Comparison of ENCODE assay signal across 16 mouse cellular contexts in the genomic region with DNA sequence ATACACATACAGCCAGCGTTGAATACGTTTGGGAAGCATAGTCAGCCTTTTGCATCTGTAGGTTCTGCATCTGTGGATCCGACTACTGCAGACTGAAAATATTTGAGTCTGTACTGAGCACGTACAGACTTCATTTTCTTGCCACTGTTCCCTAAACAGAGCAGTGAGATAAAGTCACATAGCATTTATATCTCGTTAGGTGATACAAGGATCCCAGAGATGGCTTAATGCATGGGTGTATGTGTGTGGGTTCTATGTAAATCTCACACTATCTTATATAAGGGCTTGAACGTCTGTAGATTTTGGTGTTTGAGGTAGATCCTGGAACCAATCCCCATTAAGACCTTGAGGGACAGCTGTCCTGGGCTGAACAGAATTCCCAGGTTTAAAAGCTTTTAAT. TPM values are rescaled to one million over a fixed set of nuclear protein-coding genes. Genes with fewer than 3 reads are reported as not detected.
DNase-seq lines count a peak whose midpoint lies in the region; ATAC-seq and TF ChIP-seq lines count a peak whose summit lies in the region.
"Had no signal": no experiment of that assay in that cellular context is flagged by ENCODE, and none has a peak within 500 bp of the region (broad histone marks: within the 10 kb centered on the region; RNA-seq: fewer than 3 reads in every experiment).

No protein-coding gene starts in this region.

- no peak for TF ChIP-seq CTCF in midbrain, postnatal 0 days (IDR thresholded peaks at IDR 0.05)

- no peak for DNase-seq in forebrain, embryonic 14.5 days (ENCODE audit: low spot score)
- no peak for DNase-seq in midbrain, embryonic 10.5 days (ENCODE audit: low spot score)
- no peak for DNase-seq in midbrain, postnatal 0 days (ENCODE audit: low spot score)
- DNase-seq in hindbrain, embryonic 14.5 days (ENCODE audit: low spot score), result no peak
- DNase-seq in retina, postnatal 1 day, result no peak
- no peak for DNase-seq in cerebellum, adult 8-10 months
- DNase-seq: gastrocnemius, postnatal 10 days; heart, adult 18-20 months; kidney, adult 9 months; kidney, postnatal 4 days; liver, embryonic 13.5 days; thymus, postnatal 36 days had no signal

- ATAC-seq in forebrain, embryonic 15.5 days (replicated peaks), result no peak
- ATAC-seq in forebrain, embryonic 14.5 days, result no peak
- no peak for ATAC-seq in midbrain, postnatal 0 days (ENCODE audit: low FRiP score)
- no peak for ATAC-seq in hindbrain, embryonic 14.5 days (ENCODE audit: low FRiP score)
- no peak for ATAC-seq in neural tube, embryonic 14.5 days (ENCODE audit: low read depth)

- H3K4me3 ChIP-seq in forebrain, embryonic 15.5 days, result no peak overlapping the region
- no peak overlapping the region for H3K4me3 ChIP-seq in forebrain, embryonic 14.5 days (ENCODE audit: low read depth, low read length)
- H3K4me3 ChIP-seq in midbrain, embryonic 10.5 days, result no peak overlapping the region
- no peak overlapping the region for H3K4me3 ChIP-seq in midbrain, postnatal 0 days (ENCODE audit: low read depth, low read length)
- H3K4me3 ChIP-seq in hindbrain, embryonic 14.5 days (replicated peaks; ENCODE audit: low read length), result no peak overlapping the region
- H3K4me3 ChIP-seq in neural tube, embryonic 14.5 days (ENCODE audit: low read depth, low read length), result no peak overlapping the region
- H3K4me3 ChIP-seq: heart, embryonic 15.5 days; liver, embryonic 13.5 days; lung, embryonic 15.5 days had no signal

- 77% methylated on average over 6 of the region's 6 CpGs for WGBS in forebrain, embryonic 15.5 days
- WGBS in forebrain, embryonic 14.5 days, result 83% methylated on average over 6 of the region's 6 CpGs
- 87% methylated on average over 6 of the region's 6 CpGs for WGBS in midbrain, embryonic 10.5 days
- 73% methylated on average over 6 of the region's 6 CpGs for WGBS in midbrain, postnatal 0 days
- WGBS in hindbrain, embryonic 14.5 days, result 71% methylated on average over 6 of the region's 6 CpGs
- 59% methylated on average over 6 of the region's 6 CpGs for WGBS in neural tube, embryonic 14.5 days

- peaks cover 24% of the 10 kb centered on the region for H3K4me1 ChIP-seq in forebrain, embryonic 15.5 days
- peaks cover 17% of the 10 kb centered on the region for H3K4me1 ChIP-seq in forebrain, embryonic 14.5 days (ENCODE audit: control insufficient read depth, insufficient read depth, low read length)
- peaks cover 24% of the 10 kb centered on the region for H3K4me1 ChIP-seq in midbrain, embryonic 10.5 days
- H3K4me1 ChIP-seq in midbrain, postnatal 0 days (ENCODE audit: insufficient read depth, low read length), result peaks cover 17% of the 10 kb centered on the region
- H3K4me1 ChIP-seq in hindbrain, embryonic 14.5 days (replicated peaks; ENCODE audit: control insufficient read depth, insufficient read depth, low read length), result peaks cover 41% of the 10 kb centered on the region
- H3K4me1 ChIP-seq in neural tube, embryonic 14.5 days (ENCODE audit: control insufficient read depth, insufficient read depth, low read length), result peaks cover 19% of the 10 kb centered on the region
- H3K4me1 ChIP-seq: liver, embryonic 13.5 days had no signal

- no peak overlapping the region; the same call in 1 of the 2 replicates for H3K4me2 ChIP-seq in forebrain, embryonic 15.5 days (replicated peaks)
- no peak overlapping the region for H3K4me2 ChIP-seq in forebrain, embryonic 14.5 days (ENCODE audit: low read length)
- H3K4me2 ChIP-seq in midbrain, postnatal 0 days (ENCODE audit: low read depth, low read length, poor library complexity, severe bottlenecking), result no peak overlapping the region; the same call in 1 of the 2 replicates
- peak overlapping the region; percentile 29 for H3K4me2 ChIP-seq in hindbrain, embryonic 14.5 days (replicated peaks)
- H3K4me2 ChIP-seq in neural tube, embryonic 14.5 days (ENCODE audit: low read depth, low read length), result peak overlapping the region; percentile 25; the same call in 1 of the 2 replicates
- H3K4me2 ChIP-seq: heart, embryonic 15.5 days; liver, embryonic 13.5 days; lung, embryonic 15.5 days had no signal

- H3K27ac ChIP-seq in forebrain, embryonic 15.5 days (replicated peaks), result 0 out of 2 replicates have a peak overlapping the region, but pooled peaks have one; percentile 49
- H3K27ac ChIP-seq in forebrain, embryonic 14.5 days (ENCODE audit: low read depth, low read length), result no peak overlapping the region
- H3K27ac ChIP-seq in midbrain, embryonic 10.5 days (replicated peaks), result peak overlapping the region; percentile 79; the same call in 1 of the 2 replicates
- no peak overlapping the region for H3K27ac ChIP-seq in midbrain, postnatal 0 days (ENCODE audit: low read depth, low read length)
- no peak overlapping the region for H3K27ac ChIP-seq in hindbrain, embryonic 14.5 days
- H3K27ac ChIP-seq in neural tube, embryonic 14.5 days (ENCODE audit: low read depth, low read length), result peak overlapping the region; percentile 39; the same call in 1 of the 2 replicates
- H3K27ac ChIP-seq: heart, embryonic 15.5 days; liver, embryonic 13.5 days; lung, embryonic 15.5 days had no signal

- no peak overlapping the region for H3K9ac ChIP-seq in forebrain, embryonic 15.5 days (replicated peaks)
- no peak overlapping the region for H3K9ac ChIP-seq in forebrain, embryonic 14.5 days (ENCODE audit: low read length)
- H3K9ac ChIP-seq in midbrain, postnatal 0 days (replicated peaks; ENCODE audit: low read length, poor library complexity, severe bottlenecking), result no peak overlapping the region
- H3K9ac ChIP-seq in hindbrain, embryonic 14.5 days, result 0 out of 2 replicates have a peak overlapping the region, but pooled peaks have one; percentile 4
- H3K9ac ChIP-seq in neural tube, embryonic 14.5 days (replicated peaks; ENCODE audit: low read depth, low read length), result no peak overlapping the region
- H3K9ac ChIP-seq: heart, embryonic 15.5 days; liver, embryonic 13.5 days; lung, embryonic 15.5 days had no signal

- no peaks in the 10 kb centered on the region for H3K36me3 ChIP-seq in forebrain, embryonic 15.5 days
- H3K36me3 ChIP-seq in forebrain, embryonic 14.5 days (ENCODE audit: control insufficient read depth, insufficient read depth, low read length), result no peaks in the 10 kb centered on the region
- H3K36me3 ChIP-seq in midbrain, embryonic 10.5 days, result no peaks in the 10 kb centered on the region
- H3K36me3 ChIP-seq in midbrain, postnatal 0 days (ENCODE audit: insufficient read depth, low read length), result 0 out of 2 replicates have a peak, but pooled peaks cover 2% of the 10 kb centered on the region
- H3K36me3 ChIP-seq in hindbrain, embryonic 14.5 days (replicated peaks; ENCODE audit: control insufficient read depth, insufficient read depth), result no peaks in the 10 kb centered on the region
- H3K36me3 ChIP-seq in neural tube, embryonic 14.5 days (ENCODE audit: control insufficient read depth, insufficient read depth, low read length), result no peaks in the 10 kb centered on the region
- H3K36me3 ChIP-seq: heart, embryonic 15.5 days; liver, embryonic 13.5 days; lung, embryonic 15.5 days had no signal

- no peaks in the 10 kb centered on the region for H3K9me3 ChIP-seq in forebrain, embryonic 15.5 days
- H3K9me3 ChIP-seq in forebrain, embryonic 14.5 days (replicated peaks; ENCODE audit: control insufficient read depth, low read length), result no peaks in the 10 kb centered on the region
- H3K9me3 ChIP-seq in midbrain, embryonic 10.5 days (replicated peaks), result no peaks in the 10 kb centered on the region
- H3K9me3 ChIP-seq in midbrain, postnatal 0 days (ENCODE audit: low read length), result no peaks in the 10 kb centered on the region
- H3K9me3 ChIP-seq in hindbrain, embryonic 14.5 days (ENCODE audit: control insufficient read depth, low read length), result no peaks in the 10 kb centered on the region
- no peaks in the 10 kb centered on the region for H3K9me3 ChIP-seq in neural tube, embryonic 14.5 days (ENCODE audit: control insufficient read depth, low read length)
- H3K9me3 ChIP-seq: heart, embryonic 15.5 days; liver, embryonic 13.5 days; lung, embryonic 15.5 days had no signal

- H3K27me3 ChIP-seq in forebrain, embryonic 15.5 days, result no peaks in the 10 kb centered on the region
- no peaks in the 10 kb centered on the region for H3K27me3 ChIP-seq in forebrain, embryonic 14.5 days (replicated peaks; ENCODE audit: control insufficient read depth, insufficient read depth, low read length)
- H3K27me3 ChIP-seq in midbrain, embryonic 10.5 days (ENCODE audit: low read depth, poor library complexity, severe bottlenecking), result peaks cover 6% of the 10 kb centered on the region; the same call in 1 of the 2 replicates
- no peaks in the 10 kb centered on the region for H3K27me3 ChIP-seq in midbrain, postnatal 0 days (ENCODE audit: insufficient read depth, low read length)
- no peaks in the 10 kb centered on the region for H3K27me3 ChIP-seq in hindbrain, embryonic 14.5 days (ENCODE audit: control insufficient read depth, insufficient read depth, low read length)
- no peaks in the 10 kb centered on the region for H3K27me3 ChIP-seq in neural tube, embryonic 14.5 days (ENCODE audit: control insufficient read depth, insufficient read depth, low read length)
- H3K27me3 ChIP-seq: heart, embryonic 15.5 days; lung, embryonic 15.5 days had no signal

RNA-seq across cellular contexts. Expression of a gene that starts 10.7 kb away (rescaled TPM):
- 5.4 and 5.6 TPM in 2 replicates for polyA plus RNA-seq in forebrain, embryonic 15.5 days (2015; fragmentation: Nextera tagmentation; extraction: Ambion mirVana)
- 4.4 and 5.4 TPM in 2 replicates for polyA plus RNA-seq in forebrain, embryonic 14.5 days (2014; fragmentation: Nextera tagmentation; extraction: Ambion mirVana)
- 0.72 and 1.8 TPM in 2 replicates for polyA plus RNA-seq in midbrain, embryonic 10.5 days (2016; fragmentation: Nextera tagmentation; extraction: Ambion mirVana)
- 73.9 and 77.3 TPM in 2 replicates for total RNA-seq in midbrain, postnatal 0 days (2014; rRNA removed)
- polyA plus RNA-seq in midbrain, postnatal 0 days (2015; fragmentation: Nextera tagmentation; extraction: Ambion mirVana), result 6.9 and 7.5 TPM in 2 replicates
- 7.9 and 9.0 TPM in 2 replicates for polyA plus RNA-seq in hindbrain, embryonic 14.5 days (2014; fragmentation: Nextera tagmentation; extraction: Ambion mirVana)
- 8.3 and 8.8 TPM in 2 replicates for polyA plus RNA-seq in neural tube, embryonic 14.5 days (2014; fragmentation: Nextera tagmentation; extraction: Ambion mirVana)

Comparison
In these comparisons a context has a peak if more than half of its experiments do, and no peak if none do; other contexts are left out.
1. H3K27ac ChIP-seq: peak in forebrain, embryonic 15.5 days (single experiment), midbrain, embryonic 10.5 days (single experiment) and neural tube, embryonic 14.5 days (single experiment); none in forebrain, embryonic 14.5 days (single experiment), midbrain, postnatal 0 days (single experiment) and hindbrain, embryonic 14.5 days (single experiment).
2. H3K4me2 ChIP-seq: peak in hindbrain, embryonic 14.5 days (single experiment) and neural tube, embryonic 14.5 days (single experiment); none in forebrain, embryonic 15.5 days (single experiment), forebrain, embryonic 14.5 days (single experiment) and midbrain, postnatal 0 days (single experiment).